Mouse (Mus musculus) hindbrain, embryonic 10.5 days (tissue): ENCODE measurements around the gene Epb41l1. TPM values are rescaled to one million over a fixed set of nuclear protein-coding genes. Genes with fewer than 3 reads are reported as not detected.

Experiments used
- DNase-seq: peaks from one replicate; pipeline ENCODE4 v3.0.0-alpha.2; 2017; ENCODE audit warnings: low spot score
- H3K27ac ChIP-seq: fragments of 300-500 bp; sonication (generic); 2 replicates; pipeline ENCODE4 v1.5.1; 2016; ENCODE audit warnings: mild to moderate bottlenecking, moderate library complexity
- H3K27me3 ChIP-seq: fragments of 300-500 bp; sonication (generic); 2 replicates; pipeline ENCODE4 v1.6.1; 2016; ENCODE audit warnings: mild to moderate bottlenecking; ENCODE audit not compliant: poor library complexity, insufficient read depth, severe bottlenecking
- H3K36me3 ChIP-seq: fragments of 300-500 bp; sonication (generic); 2 replicates; pipeline ENCODE4 v1.6.1; 2016; ENCODE audit warnings: mild to moderate bottlenecking, moderate library complexity
- H3K4me1 ChIP-seq: fragments of 300-500 bp; sonication (generic); replicated peaks from 2 replicates; pipeline ENCODE4 v1.6.1; 2016; ENCODE audit warnings: mild to moderate bottlenecking
- H3K4me3 ChIP-seq: fragments of 300-500 bp; sonication (generic); 2 replicates; pipeline ENCODE4 v1.5.1; 2016; ENCODE audit warnings: mild to moderate bottlenecking, moderate library complexity
- H3K9me3 ChIP-seq: fragments of 300-500 bp; sonication (generic); 2 replicates; pipeline ENCODE4 v1.6.1; 2016; ENCODE audit warnings: mild to moderate bottlenecking, moderate library complexity
- WGBS: fragments of 180-500 bp; shearing (Covaris S2); methylation state at CpG from one replicate; pipeline ENCODE4 v1.1.7; 2016; 5-methylcytosine and 5-hydroxymethylcytosine counted together
- polyA plus RNA-seq: library from polyadenylated mRNA; unstranded; fragments of >200 nt; fragmentation: Nextera tagmentation; extraction: Ambion mirVana; gene quantifications from 2 replicates; pipeline ENCODE4 v1.2.1, GENCODE M21; 2016

Gene Epb41l1
- polyA plus RNA-seq, 1 experiment from 2014 or later: 2.1 TPM

DNA sequence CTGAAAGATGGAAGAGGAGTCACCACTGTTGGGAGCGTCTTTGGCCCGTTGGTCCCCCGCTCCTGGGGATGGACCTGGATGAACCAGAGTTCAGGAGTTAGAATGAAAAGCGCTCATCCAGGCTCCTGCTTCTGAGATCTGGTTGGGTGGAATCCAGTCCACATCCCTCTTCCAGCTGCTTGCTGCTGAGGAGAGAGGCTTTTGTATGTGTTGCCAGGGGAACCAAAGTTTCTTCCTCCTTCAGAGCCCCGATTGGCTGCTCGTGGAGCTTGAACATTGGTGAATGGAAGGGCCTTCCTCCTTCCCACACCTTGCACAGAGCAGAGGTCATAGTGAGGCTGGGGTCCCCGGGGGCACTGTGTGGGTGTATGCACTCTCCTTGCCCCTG lies 31.4 kb downstream of the Epb41l1 start:
- Histone ChIP-seq H3K4me1 (peaks cover 30% of the 10 kb centered on the region), H3K4me3 (no peak overlapping the region), H3K27me3 (0 out of 2 replicates have a peak, but pooled peaks cover 1% of the 10 kb centered on the region), H3K27ac (no peak overlapping the region), H3K9me3 (no peaks in the 10 kb centered on the region), H3K36me3 (no peaks in the 10 kb centered on the region)
- no peak for DNase-seq
- 62% methylated on average over 7 of the region's 7 CpGs for WGBS

- Histone ChIP-seq H3K27ac (no peak overlapping the region), H3K27me3 (no peaks in the 10 kb centered on the region; the same call in 1 of the 2 replicates), H3K9me3 (no peaks in the 10 kb centered on the region), H3K4me3 (no peak overlapping the region), H3K36me3 (no peaks in the 10 kb centered on the region), H3K4me1 (peaks cover 20% of the 10 kb centered on the region)
- DNase-seq: no peak
- 71% methylated on average over 7 of the region's 7 CpGs for whole genome bisulfite sequencing
Observed at GRCm38 (mm10) chr2:156453822-156454221, 33.1 kb downstream of the Epb41l1 start.

DNA sequence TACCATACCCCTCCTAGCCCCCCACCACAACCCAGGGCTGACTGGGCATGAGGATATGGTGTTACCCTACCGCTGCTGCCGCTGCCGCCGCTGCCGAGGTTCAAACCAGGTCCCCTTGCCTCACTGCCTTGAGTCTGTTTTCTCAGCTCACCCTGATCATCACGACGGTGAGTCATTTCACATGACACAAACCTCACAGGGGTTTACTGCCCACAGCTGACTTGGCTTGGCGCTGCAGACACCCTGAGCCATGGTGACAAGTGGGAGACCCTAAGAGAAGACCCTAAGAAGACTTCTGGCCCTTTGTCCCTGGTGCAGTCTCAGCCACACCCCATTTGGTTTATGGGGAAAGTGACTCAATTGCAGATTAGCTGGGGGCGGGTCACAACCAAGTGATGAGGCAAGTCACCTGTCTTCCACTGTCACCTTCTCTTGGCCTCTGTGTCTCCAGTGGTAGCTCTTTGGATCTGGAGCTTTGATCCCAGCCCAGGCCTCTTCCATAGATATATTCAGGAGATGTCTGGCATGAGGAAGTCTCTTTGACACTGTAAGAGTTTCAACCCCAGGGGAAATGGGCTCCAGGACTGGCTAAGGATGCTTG lies 34.9 kb downstream of the Epb41l1 start:
- Histone ChIP-seq H3K9me3 (no peaks in the 10 kb centered on the region), H3K4me1 (peaks cover 33% of the 10 kb centered on the region), H3K36me3 (no peaks in the 10 kb centered on the region), H3K4me3 (no peak overlapping the region), H3K27me3 (no peaks in the 10 kb centered on the region; the same call in 1 of the 2 replicates), H3K27ac (no peak overlapping the region)
- 91% methylated on average over 9 of the region's 9 CpGs for WGBS
- DNase-seq: no peak

DNA sequence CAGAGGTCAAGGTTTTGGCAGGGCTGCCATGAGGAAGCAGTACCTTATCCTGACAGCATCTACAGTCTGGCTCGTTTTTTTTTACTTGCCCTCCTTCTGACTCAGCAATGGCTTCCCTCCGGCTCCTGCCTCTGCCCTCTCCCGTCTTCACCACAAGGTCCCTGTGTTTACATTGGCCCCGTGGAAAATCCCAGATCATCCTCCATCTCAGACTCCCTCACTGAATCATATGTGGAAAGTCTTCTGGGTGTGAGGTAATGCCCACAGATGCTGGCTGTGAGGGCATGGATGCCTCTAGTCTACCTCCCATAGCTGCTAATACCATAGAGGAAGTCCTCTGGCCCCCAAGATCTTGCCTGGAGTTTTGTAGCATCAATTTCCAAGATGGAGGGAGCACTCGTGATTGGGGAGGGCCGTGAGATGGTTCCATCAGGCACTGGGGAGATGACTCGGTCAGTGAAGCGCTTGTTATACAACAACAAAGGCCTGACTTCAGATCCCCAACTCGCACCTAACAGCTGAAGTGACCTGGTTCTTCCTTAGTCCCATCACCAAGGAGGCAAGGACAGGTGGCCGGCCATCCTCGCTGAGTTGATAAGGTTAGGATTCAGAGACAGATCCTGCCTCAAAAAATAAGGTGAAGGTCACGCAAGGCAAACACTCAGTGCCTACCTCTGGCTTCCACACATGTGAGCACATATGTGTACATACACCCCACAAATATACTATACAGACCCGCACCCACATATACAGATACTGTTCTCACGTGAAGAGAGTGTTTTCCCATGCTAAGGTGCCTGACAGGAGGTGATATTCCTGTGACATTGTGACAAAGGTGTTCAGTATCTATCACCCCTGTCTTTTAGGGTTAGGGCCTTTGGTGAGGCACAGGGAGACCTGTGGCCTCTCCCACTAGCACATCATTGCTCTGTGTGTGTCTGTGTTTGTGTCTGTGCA lies 36.0 kb downstream of the Epb41l1 start:
- Histone ChIP-seq H3K27ac (no peak overlapping the region), H3K36me3 (no peaks in the 10 kb centered on the region), H3K4me3 (no peak overlapping the region), H3K4me1 (peaks cover 35% of the 10 kb centered on the region), H3K27me3 (peaks cover 7% of the 10 kb centered on the region), H3K9me3 (no peaks in the 10 kb centered on the region)
- no peak for DNase-seq
- WGBS: 83% methylated on average over 14 of the region's 14 CpGs

DNA sequence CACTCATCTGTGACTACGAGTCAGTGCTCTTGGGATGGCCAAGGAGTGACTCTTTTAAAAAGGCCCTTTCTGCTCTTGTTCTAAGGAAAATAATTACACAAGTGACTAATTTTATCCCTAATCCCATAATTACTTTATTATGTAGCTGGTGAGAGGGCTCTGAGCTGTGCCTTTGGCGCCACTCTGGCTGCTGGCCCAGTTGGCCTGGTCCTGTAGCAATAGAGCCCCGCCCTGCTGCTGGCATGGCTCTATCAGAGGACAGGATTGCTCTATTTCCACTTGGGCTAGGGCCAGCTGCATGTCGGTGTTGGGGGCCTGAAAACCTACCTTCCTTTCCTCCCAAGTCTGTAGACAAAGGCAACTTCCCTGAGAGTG lies 36.6 kb downstream of the Epb41l1 start:
- no peak overlapping the region for H3K4me3 ChIP-seq
- no peak for DNase-seq
- H3K36me3 ChIP-seq: no peaks in the 10 kb centered on the region
- H3K27me3 ChIP-seq: peaks cover 7% of the 10 kb centered on the region
- H3K4me1 ChIP-seq: peaks cover 33% of the 10 kb centered on the region
- WGBS: 77% methylated on average over 4 of the region's 4 CpGs
- H3K27ac ChIP-seq: no peak overlapping the region
- H3K9me3 ChIP-seq: no peaks in the 10 kb centered on the region

DNA sequence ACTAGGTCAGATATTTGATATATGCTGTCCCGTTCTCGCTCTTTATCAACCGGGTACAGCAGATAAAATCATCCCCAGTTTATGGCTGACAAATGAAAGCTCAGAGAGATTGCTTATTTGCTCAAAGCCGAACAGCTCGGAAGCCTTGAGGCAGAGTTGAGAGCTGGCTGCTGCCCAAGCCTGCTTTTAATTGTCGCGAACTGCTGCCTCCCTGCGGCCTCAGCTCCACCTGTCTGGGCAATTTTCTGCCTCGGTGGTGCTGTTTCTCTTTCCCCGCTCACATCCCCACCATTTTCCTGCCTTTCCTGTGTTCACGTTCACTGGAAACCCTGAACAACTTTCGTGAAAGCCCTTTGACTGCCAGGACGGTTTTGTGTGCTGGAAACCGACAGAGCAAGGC lies 39.8 kb downstream of the Epb41l1 start:
- Histone ChIP-seq H3K36me3 (no peaks in the 10 kb centered on the region), H3K9me3 (no peaks in the 10 kb centered on the region), H3K27me3 (peaks cover 11% of the 10 kb centered on the region), H3K4me1 (peaks cover 26% of the 10 kb centered on the region), H3K4me3 (no peak overlapping the region), H3K27ac (no peak overlapping the region; the same call in 1 of the 2 replicates)
- DNase-seq: no peak
- WGBS: 44% methylated on average over 14 of the region's 14 CpGs

- H3K27me3 ChIP-seq: peaks cover 11% of the 10 kb centered on the region
- 57% methylated on average over 14 of the region's 14 CpGs for WGBS
- peaks cover 26% of the 10 kb centered on the region for H3K4me1 ChIP-seq
- H3K4me3 ChIP-seq: no peak overlapping the region
- no peak for DNase-seq
- no peaks in the 10 kb centered on the region for H3K36me3 ChIP-seq
- H3K27ac ChIP-seq: no peak overlapping the region
- no peaks in the 10 kb centered on the region for H3K9me3 ChIP-seq
Observed at GRCm38 (mm10) chr2:156462154-156463029, 41.7 kb downstream of the Epb41l1 start.

GRCm38 (mm10) chr2:156464416-156464815 lies 43.7 kb downstream of the Epb41l1 start:
- peaks cover 11% of the 10 kb centered on the region; the same call in 1 of the 2 replicates for H3K27me3 ChIP-seq
- H3K27ac ChIP-seq: no peak overlapping the region
- WGBS: 89% methylated on average over 4 of the region's 4 CpGs
- no peaks in the 10 kb centered on the region for H3K9me3 ChIP-seq
- H3K36me3 ChIP-seq: no peaks in the 10 kb centered on the region
- no peak for DNase-seq
- H3K4me3 ChIP-seq: no peak overlapping the region
- peaks cover 29% of the 10 kb centered on the region for H3K4me1 ChIP-seq

GRCm38 (mm10) chr2:156467538-156467937 lies 46.8 kb downstream of the Epb41l1 start:
- no peak for DNase-seq
- Histone ChIP-seq H3K4me1 (peaks cover 16% of the 10 kb centered on the region), H3K36me3 (no peaks in the 10 kb centered on the region), H3K4me3 (no peak overlapping the region), H3K27ac (no peak overlapping the region), H3K27me3 (0 out of 2 replicates have a peak, but pooled peaks cover 4% of the 10 kb centered on the region), H3K9me3 (no peaks in the 10 kb centered on the region)
- WGBS: 91% methylated on average over 11 of the region's 11 CpGs

GRCm38 (mm10) chr2:156468890-156469289 lies 48.2 kb downstream of the Epb41l1 start:
- Histone ChIP-seq H3K27ac (no peak overlapping the region), H3K4me1 (peaks cover 19% of the 10 kb centered on the region), H3K9me3 (no peaks in the 10 kb centered on the region), H3K4me3 (no peak overlapping the region), H3K36me3 (no peaks in the 10 kb centered on the region), H3K27me3 (peaks cover 6% of the 10 kb centered on the region)
- 89% methylated on average over 5 of the region's 5 CpGs for WGBS
- no peak for DNase-seq

DNA sequence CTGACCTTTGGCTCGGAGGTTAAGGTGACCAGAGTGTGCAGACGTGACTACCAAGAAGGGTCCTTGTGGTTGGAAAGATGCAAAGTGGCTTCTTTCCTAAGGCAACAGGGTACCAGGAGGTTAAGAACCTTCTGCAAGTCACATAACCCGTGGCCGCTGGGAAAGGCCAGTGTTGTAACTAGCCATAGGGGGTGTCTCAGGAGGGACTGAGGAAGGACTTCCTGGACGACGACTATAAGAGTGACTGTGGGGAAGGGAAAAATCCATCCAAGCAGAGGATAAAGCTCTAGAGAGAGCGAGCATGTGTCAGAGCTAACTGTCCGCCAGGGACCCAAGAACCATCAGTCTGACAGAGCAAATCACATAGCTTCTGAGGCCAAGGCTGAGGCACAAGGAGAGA lies 48.8 kb downstream of the Epb41l1 start:
- Histone ChIP-seq H3K4me3 (no peak overlapping the region), H3K36me3 (no peaks in the 10 kb centered on the region), H3K4me1 (peaks cover 25% of the 10 kb centered on the region), H3K27me3 (peaks cover 11% of the 10 kb centered on the region), H3K9me3 (no peaks in the 10 kb centered on the region), H3K27ac (0 out of 2 replicates have a peak overlapping the region, but pooled peaks have one; percentile 8)
- WGBS: 76% methylated on average over 8 of the region's 8 CpGs
- DNase-seq: no peak

- no peak for DNase-seq
- H3K36me3 ChIP-seq: no peaks in the 10 kb centered on the region
- WGBS: 86% methylated on average over 7 of the region's 7 CpGs
- no peak overlapping the region for H3K4me3 ChIP-seq
- no peaks in the 10 kb centered on the region for H3K9me3 ChIP-seq
- H3K27ac ChIP-seq: no peak overlapping the region
- H3K4me1 ChIP-seq: peaks cover 37% of the 10 kb centered on the region
- peaks cover 16% of the 10 kb centered on the region for H3K27me3 ChIP-seq
Observed at GRCm38 (mm10) chr2:156470938-156471337, 50.2 kb downstream of the Epb41l1 start.
